Mouse (Mus musculus) c-Kit-negative CD71-positive TER-119-positive erythroid progenitor cells, embryonic 14.5 days (primary cell): ENCODE results near the gene Olfr1505.

ENCODE experiments used
- DNase-seq: peaks from one replicate; pipeline ENCODE4 v3.0.0-alpha.2; 2013; ENCODE audit warnings: low read depth, low spot score

Olfr1505 gene

DNA sequence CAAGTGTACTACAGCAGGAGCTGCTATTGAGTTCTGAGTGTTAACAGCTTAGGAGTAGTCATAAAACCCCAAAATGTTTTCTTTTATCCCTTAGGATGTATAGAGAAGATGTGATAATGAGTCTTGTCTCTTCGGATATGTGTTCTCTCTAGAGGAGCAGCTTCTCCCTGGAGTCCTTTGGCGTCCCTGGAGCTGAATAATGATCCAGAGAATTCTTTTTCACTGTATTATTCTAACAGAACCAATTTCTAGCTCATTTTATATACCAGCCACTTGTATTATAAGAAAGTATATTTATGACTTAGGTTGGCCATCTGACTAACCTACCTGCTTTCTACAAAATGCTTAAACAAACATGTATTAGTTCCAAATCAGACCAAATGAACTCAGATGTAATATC, at the start of gene Olfr1505:
Gene Olfr1505 (plus strand): TSS at position 301 of the 400 bp plus-strand sequence.
- no peak for DNase-seq

DNA sequence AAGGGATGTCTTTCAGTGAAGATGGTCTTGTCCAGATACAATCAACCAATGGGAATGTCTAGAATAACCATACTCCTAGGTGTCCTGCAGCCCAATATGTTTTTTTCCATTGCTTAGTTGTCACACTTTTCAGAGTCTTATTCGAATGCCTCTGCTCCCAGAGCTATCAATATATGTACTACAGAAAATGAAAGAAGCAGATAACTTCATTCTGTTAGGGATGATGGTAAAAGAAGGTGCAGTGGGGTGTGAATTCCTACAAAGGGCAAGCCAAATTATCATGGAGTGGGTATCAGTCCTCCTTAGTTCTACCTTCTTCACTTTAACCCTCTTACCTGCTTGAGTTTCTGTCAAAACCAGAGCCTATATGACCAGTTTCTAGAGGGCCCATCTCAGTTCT, 15.5 kb upstream of the Olfr1505 start, which contains the start of gene Olfr1504:
Gene Olfr1504 (minus strand): TSS at position 101 of the 400 bp plus-strand sequence.
- no peak for DNase-seq
